Mouse (Mus musculus): ENCODE measurements around the gene Pcsk4.
"Not testable (repeated sequence)": the region's sequence is repeated elsewhere in the genome, so short reads cannot be mapped to it uniquely, and the experiment has no call there.

Gene Pcsk4

DNA sequence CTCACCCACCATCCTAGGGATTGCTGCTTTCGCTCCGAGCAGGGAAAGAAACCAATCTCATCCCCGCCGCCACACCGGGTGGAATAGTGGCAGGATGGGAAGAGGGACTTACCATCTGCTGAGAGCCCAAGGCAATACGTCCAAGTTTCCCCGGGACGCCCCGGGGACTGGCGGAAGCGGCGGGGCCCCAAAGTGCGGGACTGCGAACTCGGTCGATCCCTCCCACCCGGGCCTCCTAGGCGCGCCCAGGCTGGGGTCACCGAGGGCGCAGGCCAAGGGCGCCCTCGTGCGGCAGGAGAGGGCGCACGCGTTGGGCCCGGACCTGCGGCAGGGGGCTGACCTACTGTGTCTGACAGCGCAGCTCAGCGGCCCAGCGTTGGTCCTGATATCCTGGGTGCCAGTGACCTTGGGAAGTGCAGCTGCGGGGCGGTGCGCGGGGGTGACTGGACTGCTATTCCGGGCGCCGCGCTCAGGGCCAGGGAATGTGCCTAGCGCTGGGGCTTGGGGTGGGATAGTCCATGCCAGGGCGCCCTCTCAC lies 19.0 kb upstream of the Pcsk4 start, which contains the start of gene Adamtsl5:
Adamtsl5 (minus strand) TSS at position 169 of the 538 bp plus-strand sequence.
- DNase-seq (ENCODE audit: low read depth, low spot score): no peak

DNA sequence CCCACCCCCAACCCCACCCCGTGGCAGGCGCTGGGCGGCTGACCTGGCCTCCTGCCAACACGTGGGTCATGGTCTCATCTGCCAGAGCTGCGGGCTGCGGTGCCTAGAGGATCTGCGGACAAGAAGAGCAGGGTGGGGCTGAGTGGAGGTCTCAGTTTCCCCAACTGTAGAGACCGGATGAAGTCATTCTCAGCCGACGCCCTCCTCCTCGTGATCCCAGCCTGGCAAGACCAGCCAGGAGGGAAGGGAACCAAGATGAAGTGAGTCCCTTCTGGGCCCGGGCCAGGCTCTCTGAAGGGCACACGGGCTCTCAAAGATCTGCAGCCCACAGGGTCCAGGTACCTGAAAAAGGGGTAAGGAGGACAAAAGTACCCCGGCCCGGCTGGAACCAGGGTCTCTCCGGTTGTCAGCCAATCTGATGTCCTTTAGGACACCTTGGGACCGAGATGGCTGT lies 18.2 kb upstream of the Pcsk4 start:
- no peak for DNase-seq (ENCODE audit: low read depth, low spot score)

GRCm38 (mm10) chr10:80345929-80346328 lies 16.6 kb upstream of the Pcsk4 start:
- not testable (repeated sequence) for DNase-seq (ENCODE audit: low read depth, low spot score)

DNA sequence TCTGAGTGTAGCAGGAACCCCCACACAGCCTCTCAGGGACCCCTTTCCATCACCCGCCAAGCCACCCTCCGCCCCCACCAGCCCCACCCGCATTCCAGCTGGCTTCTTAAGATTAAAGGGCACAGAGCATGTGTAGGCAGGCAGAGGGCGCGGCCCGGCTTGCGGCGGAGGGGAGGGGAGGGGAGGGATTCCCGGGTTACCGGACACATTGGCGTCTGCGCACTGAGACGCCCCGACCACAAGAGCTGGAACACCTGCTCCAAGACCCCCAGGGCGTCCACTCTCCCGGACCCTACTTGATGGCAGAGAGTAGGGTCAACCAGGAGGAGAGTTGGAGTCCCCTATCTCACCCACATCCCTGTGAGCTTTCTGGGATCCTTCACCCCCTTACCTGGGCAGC lies 15.8 kb upstream of the Pcsk4 start:
- DNase-seq (ENCODE audit: low read depth, low spot score): no peak

- no peak for DNase-seq (ENCODE audit: low read depth, low spot score)
Observed at GRCm38 (mm10) chr10:80344131-80344661, 14.9 kb upstream of the Pcsk4 start.

DNA sequence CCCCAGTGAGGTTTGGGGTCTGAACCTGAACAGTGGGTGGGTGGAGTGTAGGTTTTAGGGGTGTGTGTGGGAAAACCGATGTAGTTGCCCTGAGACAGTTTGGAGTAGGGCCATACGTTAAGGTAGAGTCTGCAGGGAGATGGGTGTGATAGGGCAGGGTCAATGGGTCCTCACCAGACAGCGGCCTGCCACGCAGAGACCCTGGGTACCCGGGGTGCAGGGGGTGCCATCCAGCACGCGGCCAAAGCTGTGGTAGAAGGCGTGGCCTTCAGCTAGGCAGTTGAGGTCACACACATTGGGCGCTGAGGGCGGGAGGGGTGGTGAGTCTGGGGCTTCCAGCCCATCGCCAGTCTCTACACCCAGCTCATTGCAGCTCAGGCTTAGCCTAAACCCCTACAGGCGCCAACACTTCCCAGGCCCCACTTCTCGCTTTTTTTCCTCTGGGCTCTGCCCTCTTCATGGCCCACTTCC lies 14.2 kb upstream of the Pcsk4 start:
- DNase-seq (ENCODE audit: low read depth, low spot score): no peak

GRCm38 (mm10) chr10:80342749-80343424 lies 13.6 kb upstream of the Pcsk4 start:
- peak; percentile 59 for DNase-seq (ENCODE audit: low read depth, low spot score)

- DNase-seq (ENCODE audit: low read depth, low spot score): no peak
Observed at GRCm38 (mm10) chr10:80342305-80342748, 13.0 kb upstream of the Pcsk4 start.

DNA sequence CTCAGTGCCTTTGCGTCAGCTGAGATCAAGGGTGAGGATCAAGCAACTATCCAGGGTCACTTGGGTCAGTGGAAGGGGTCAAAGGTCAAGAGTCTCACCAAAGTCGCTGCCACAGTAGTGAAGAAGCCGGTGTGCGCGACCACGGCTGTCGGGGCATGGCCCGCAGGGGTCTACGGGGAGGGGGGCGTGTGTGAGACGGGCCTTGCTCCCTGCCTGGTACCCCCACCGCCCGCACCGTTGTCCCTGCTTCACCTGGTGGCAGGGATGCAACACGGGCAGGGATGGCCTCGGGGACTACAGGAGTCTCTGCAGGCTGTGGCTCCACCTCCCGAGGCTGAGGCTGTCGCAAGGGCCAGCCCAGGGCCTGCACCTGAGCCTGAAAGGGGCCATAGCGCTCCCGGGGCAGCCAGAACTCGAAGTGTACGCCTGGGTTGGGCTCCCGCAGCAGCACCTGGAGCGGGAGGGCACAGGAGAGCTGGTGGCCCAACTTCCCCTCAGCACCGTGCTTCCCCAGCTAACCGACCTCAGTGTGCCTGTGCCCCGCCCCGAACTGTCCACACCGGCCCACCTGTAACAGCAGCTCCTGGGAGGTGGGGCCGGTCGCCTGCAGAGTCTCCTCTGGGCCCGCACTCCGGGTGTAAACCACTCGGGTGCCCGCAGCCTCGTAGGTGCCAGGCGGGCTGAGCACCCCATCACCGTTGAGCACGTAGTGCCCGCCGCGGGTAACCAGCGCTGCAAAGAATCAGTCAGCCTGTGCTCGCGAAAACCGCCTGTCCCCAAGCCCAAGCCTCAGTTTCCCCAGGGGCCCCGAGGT lies 12.4 kb upstream of the Pcsk4 start:
- DNase-seq (ENCODE audit: low read depth, low spot score): no peak

DNA sequence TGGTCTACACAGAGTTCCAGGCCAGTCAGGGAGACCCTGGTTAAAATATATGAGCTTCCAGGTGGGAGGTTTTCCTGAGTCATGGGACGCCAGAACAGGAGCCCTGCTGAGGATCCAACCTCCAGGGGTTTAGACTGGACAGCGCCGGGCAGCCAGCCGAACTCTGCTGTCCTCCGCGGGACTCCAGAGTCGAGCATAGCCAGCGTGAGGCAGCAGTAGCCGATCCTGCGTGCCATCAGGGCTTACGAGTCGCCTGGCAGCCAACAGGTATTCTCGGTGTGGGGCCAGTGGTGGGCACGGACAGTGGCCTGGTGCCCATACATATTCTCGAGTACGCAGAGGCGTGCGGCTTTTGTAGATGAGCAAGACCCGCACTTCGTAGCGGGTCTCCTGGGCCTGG lies 11.7 kb upstream of the Pcsk4 start:
- DNase-seq (ENCODE audit: low read depth, low spot score): no peak

GRCm38 (mm10) chr10:80339941-80340750 lies 10.8 kb upstream of the Pcsk4 start:
- DNase-seq (ENCODE audit: low read depth, low spot score): peak; percentile 87

DNA sequence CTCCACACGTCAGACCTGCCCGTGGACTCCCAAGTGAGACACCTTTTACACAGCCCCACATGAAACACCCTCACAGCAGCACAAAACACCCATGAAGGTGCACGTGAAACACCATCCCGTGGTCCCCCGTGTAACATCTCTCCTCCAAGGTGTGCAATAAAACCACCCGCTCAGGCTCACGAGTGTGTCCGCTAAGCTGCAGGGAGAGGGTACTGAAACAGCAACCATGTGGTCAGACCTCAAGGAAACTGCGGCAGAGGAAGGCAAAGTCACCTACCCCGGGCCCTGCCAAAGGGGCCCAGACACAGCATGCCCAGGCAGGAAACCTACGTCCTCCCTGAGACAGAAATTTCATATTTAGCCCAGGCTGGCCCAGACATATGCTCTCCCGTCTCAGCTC lies 7.0 kb upstream of the Pcsk4 start:
- no peak for DNase-seq (ENCODE audit: low read depth, low spot score)

GRCm38 (mm10) chr10:80332525-80332989 lies 3.3 kb upstream of the Pcsk4 start:
- DNase-seq (ENCODE audit: low read depth, low spot score): no peak

GRCm38 (mm10) chr10:80331636-80332524 lies 2.6 kb upstream of the Pcsk4 start:
- DNase-seq (ENCODE audit: low read depth, low spot score): no peak

- no peak for DNase-seq (ENCODE audit: low read depth, low spot score)
Observed at GRCm38 (mm10) chr10:80330888-80331287, 1.6 kb upstream of the Pcsk4 start.

DNA sequence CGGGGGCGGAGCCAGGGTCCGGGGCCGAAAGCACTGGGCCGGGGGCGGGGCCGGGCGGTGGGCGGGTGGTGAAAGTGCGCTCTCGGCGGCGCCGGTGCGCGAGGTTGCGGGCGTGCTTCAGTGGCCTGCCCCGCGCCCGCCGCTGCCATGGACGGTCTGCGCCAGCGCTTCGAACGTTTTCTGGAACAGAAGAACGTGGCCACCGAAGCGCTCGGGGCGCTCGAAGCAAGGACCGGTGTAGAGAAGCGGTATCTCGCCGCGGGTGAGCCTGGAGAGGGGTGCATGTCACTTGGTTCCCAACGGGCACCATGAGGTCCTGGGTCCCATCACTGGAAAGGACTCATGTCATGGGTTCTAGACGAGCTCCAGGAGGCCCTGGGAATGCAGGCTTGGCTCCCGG lies 786 bp upstream of the Pcsk4 start:
- DNase-seq (ENCODE audit: low read depth, low spot score): no peak

GRCm38 (mm10) chr10:80325045-80325444 lies 4.3 kb downstream of the Pcsk4 start:
- no peak for DNase-seq (ENCODE audit: low read depth, low spot score)

- no peak for DNase-seq (ENCODE audit: low read depth, low spot score)
Observed at GRCm38 (mm10) chr10:80324120-80325037, 4.9 kb downstream of the Pcsk4 start.
